Comparison of ENCODE assay signal across 8 mouse cellular contexts in the genomic region with DNA sequence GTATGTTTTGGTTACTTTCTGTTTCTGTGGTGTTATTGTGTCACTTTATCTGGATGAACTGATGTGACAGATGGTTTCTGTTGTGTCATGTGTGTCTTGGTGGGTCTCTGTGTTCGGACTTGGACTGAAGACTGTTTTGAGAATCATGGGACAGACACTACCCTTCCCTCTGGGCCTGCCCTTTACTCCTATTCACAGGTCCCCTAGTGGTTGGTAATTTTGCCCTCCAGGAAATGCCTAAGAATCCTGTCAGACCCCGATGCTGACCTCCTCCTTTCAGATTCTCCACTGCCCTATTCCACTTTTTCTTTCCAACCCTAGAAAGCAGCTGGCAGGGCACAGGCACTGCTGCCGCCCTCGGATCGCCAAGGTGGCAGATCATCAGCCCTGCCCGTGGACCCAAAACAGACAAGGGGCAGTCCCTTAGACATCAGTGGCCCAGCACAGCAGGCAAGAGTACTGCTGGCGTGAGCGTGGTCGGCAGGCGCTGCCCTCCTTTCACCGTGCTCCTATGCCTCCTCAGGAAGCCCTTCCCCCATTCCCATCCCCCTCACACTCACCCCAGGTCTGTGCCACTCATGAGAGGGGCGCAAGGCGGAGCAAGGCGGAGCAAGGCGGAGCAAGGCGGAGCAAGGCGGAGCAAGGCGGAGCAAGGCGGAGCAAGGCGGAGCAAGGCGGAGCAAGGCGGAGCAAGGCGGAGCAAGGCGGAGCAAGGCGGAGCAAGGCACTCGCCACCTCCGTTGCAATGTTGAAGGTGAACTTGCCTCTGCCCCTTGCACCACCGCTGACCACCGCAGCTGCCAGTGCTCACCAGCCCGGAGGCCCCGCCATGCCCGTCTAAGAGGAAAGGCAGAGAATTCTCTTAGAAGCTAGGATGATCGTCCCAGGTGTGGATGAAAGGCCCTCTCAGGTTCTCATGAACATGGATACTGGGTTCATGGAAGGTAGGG. TPM values are rescaled to one million over a fixed set of nuclear protein-coding genes. Genes with fewer than 3 reads are reported as not detected.
A peak's percentile ranks its signal among the peaks of the same experiment; 100 is the strongest.
DNase-seq lines count a peak whose midpoint lies in the region; ATAC-seq lines count a peak whose summit lies in the region.

No protein-coding gene starts in this region.

- 1% methylated on average over 26 of the region's 33 CpGs for WGBS in midbrain, embryonic 16.5 days

- peak; percentile 99 for ATAC-seq in midbrain, embryonic 16.5 days

- H3K4me3 ChIP-seq in midbrain, embryonic 16.5 days (ENCODE audit: low read depth, low read length): peak overlapping the region; percentile 45

- DNase-seq in urinary bladder, adult 18-20 months (ENCODE audit: low spot score in 2 of 2): peak; percentile 11 to 61
- no peak for DNase-seq in urinary bladder, adult 2 months (ENCODE audit: low spot score)
- DNase-seq in cerebellum, postnatal 14 days: peak; percentile 81 to 88
- DNase-seq in frontal cortex, postnatal 10 days (ENCODE audit: low spot score in 2 of 2): peak; percentile 69 to 70
- peak; percentile 73 for DNase-seq in kidney, adult 11 months
- DNase-seq in liver: peak; percentile 80
- peak; percentile 76 for DNase-seq in splenic B cell, adult 2 months (ENCODE audit: low read depth, low spot score)

- no peaks in the 10 kb centered on the region for H3K9me3 ChIP-seq in midbrain, embryonic 16.5 days (replicated peaks; ENCODE audit: control insufficient read depth, low read length, poor library complexity, severe bottlenecking)

- H3K27ac ChIP-seq in midbrain, embryonic 16.5 days (ENCODE audit: low read length): peak overlapping the region; percentile 78

- H3K27me3 ChIP-seq in midbrain, embryonic 16.5 days (ENCODE audit: control insufficient read depth, insufficient read depth, low read depth, low read length): no peaks in the 10 kb centered on the region
- H3K27me3 ChIP-seq in splenic B cell, adult 2 months (ENCODE audit: control insufficient read depth, insufficient read depth, low read length, poor library complexity, severe bottlenecking): no peaks in the 10 kb centered on the region

- no peaks in the 10 kb centered on the region for H3K36me3 ChIP-seq in midbrain, embryonic 16.5 days (ENCODE audit: control insufficient read depth, insufficient read depth, low read length)
- H3K36me3 ChIP-seq in splenic B cell, adult 2 months (ENCODE audit: control insufficient read depth, insufficient read depth, low read length, poor library complexity, severe bottlenecking): no peaks in the 10 kb centered on the region

- peak overlapping the region; percentile 67 for H3K9ac ChIP-seq in midbrain, embryonic 16.5 days (ENCODE audit: low read depth, low read length)

- H3K4me1 ChIP-seq in midbrain, embryonic 16.5 days (ENCODE audit: control insufficient read depth, insufficient read depth, low read length): peaks cover 11% of the 10 kb centered on the region; the same call in 1 of the 2 replicates

- peak overlapping the region; percentile 69 for H3K4me2 ChIP-seq in midbrain, embryonic 16.5 days (ENCODE audit: low read length)

RNA-seq across cellular contexts. Expression of a gene that starts 17.5 kb away (rescaled TPM):
- polyA plus RNA-seq in urinary bladder, adult 2 months (2012; rRNA removed): 5.4 TPM in 2 replicates
- 10.1 and 11.2 TPM in 2 replicates for polyA plus RNA-seq in midbrain, embryonic 16.5 days (2015; fragmentation: Nextera tagmentation; extraction: Ambion mirVana)

RNA-seq across cellular contexts. Expression of a gene that starts 20.6 kb away (rescaled TPM):
- 2.9 and 3.1 TPM in 2 replicates for polyA plus RNA-seq in urinary bladder, adult 2 months (2012; rRNA removed)
- 6.0 and 7.1 TPM in 2 replicates for polyA plus RNA-seq in midbrain, embryonic 16.5 days (2015; fragmentation: Nextera tagmentation; extraction: Ambion mirVana)

RNA-seq across cellular contexts. Expression of a gene that starts 27.1 kb away (rescaled TPM):
- 10.1 and 11.1 TPM in 2 replicates for polyA plus RNA-seq in urinary bladder, adult 2 months (2012; rRNA removed)
- 21.2 and 24.6 TPM in 2 replicates for polyA plus RNA-seq in midbrain, embryonic 16.5 days (2015; fragmentation: Nextera tagmentation; extraction: Ambion mirVana)

RNA-seq across cellular contexts. Expression of a gene that starts 38.4 kb away (rescaled TPM):
- polyA plus RNA-seq in urinary bladder, adult 2 months (2012; rRNA removed): 1.0 and 1.7 TPM in 2 replicates
- polyA plus RNA-seq in midbrain, embryonic 16.5 days (2015; fragmentation: Nextera tagmentation; extraction: Ambion mirVana): 185 and 187 TPM in 2 replicates

RNA-seq across cellular contexts. Expression of a gene that starts 39.9 kb away (rescaled TPM):
- 8.4 and 8.8 TPM in 2 replicates for polyA plus RNA-seq in urinary bladder, adult 2 months (2012; rRNA removed)
- polyA plus RNA-seq in midbrain, embryonic 16.5 days (2015; fragmentation: Nextera tagmentation; extraction: Ambion mirVana): 14.1 and 15.6 TPM in 2 replicates
